Mouse (Mus musculus): ENCODE results near the gene Acer1. TPM values are rescaled to one million over a fixed set of nuclear protein-coding genes. Genes with fewer than 3 reads are reported as not detected.
A peak's percentile ranks its signal among the peaks of the same experiment; 100 is the strongest.

The Acer1 gene
- polyA plus RNA-seq, 1 experiment from 2014 or later = not detected

DNA sequence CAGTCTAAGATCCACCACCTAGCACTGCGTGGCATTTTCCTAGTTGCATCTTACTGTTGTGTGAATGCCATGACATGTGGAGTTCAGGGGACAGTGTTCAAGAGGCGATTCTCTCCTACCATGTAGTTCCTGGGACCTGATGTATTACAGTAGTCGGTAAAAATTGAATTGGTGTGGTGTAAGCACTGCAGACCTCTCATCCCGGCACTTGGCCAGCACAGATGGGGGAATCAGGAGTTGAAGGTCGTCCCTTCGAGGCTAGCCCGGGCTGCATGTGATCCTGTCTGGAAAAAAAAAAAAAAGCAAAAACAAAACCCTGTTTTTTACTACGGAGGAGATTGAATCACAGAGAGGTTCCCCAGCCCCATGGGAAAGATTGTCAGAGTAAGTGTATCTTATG is 13.1 kb upstream of the Acer1 start:
- no peak overlapping the region for H3K27ac ChIP-seq (ENCODE audit: low read depth, low read length)
- H3K4me2 ChIP-seq = no peak overlapping the region
- H3K36me3 ChIP-seq (ENCODE audit: control insufficient read depth, insufficient read depth, low read length) = peaks cover 25% of the 10 kb centered on the region
- no peak for ATAC-seq (replicated peaks; ENCODE audit: insufficient number of reproducible peaks, low FRiP score, low TSS enrichment)
- no peaks in the 10 kb centered on the region for H3K9me3 ChIP-seq (replicated peaks; ENCODE audit: control insufficient read depth, low read length)
- no peak overlapping the region for H3K9ac ChIP-seq (ENCODE audit: low read depth, low read length)
- H3K27me3 ChIP-seq (ENCODE audit: control insufficient read depth, insufficient read depth, low read length) = no peaks in the 10 kb centered on the region
- 86% methylated on average over 8 of the region's 8 CpGs for WGBS (ENCODE audit: insufficient replicate concordance)
- no peak overlapping the region for H3K4me3 ChIP-seq (ENCODE audit: low read depth, low read length)
- H3K4me1 ChIP-seq (ENCODE audit: control insufficient read depth, insufficient read depth, low read length) = peaks cover 12% of the 10 kb centered on the region

DNA sequence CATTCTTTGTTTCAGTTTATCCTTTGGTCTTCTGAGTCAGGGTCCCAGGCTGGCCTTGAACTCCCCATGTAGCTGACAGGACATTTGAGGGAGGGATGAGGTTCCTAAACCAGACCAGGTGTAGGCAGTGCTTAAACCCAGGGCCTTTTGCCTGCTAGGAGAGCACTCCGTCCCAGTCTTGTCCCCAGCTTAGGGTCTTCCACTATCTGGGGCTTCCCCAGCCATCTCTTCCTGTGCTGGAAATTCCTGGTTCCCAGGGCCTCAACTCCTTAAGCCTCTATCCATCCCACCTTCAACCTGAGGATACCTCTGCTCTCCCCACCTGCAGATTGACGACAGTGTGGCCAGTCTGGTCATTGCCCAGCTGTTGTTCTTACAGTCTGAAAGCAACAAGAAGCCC is 9.0 kb upstream of the Acer1 start:
- H3K27ac ChIP-seq (ENCODE audit: low read depth, low read length) = no peak overlapping the region
- peak overlapping the region; percentile 91 for H3K4me2 ChIP-seq
- peaks cover 4% of the 10 kb centered on the region for H3K4me1 ChIP-seq (ENCODE audit: control insufficient read depth, insufficient read depth, low read length)
- H3K9me3 ChIP-seq (replicated peaks; ENCODE audit: control insufficient read depth, low read length) = no peaks in the 10 kb centered on the region
- peak overlapping the region; percentile 94 for H3K9ac ChIP-seq (ENCODE audit: low read depth, low read length)
- peaks cover 20% of the 10 kb centered on the region for H3K36me3 ChIP-seq (ENCODE audit: control insufficient read depth, insufficient read depth, low read length)
- no peak for ATAC-seq (replicated peaks; ENCODE audit: insufficient number of reproducible peaks, low FRiP score, low TSS enrichment)
- WGBS (ENCODE audit: insufficient replicate concordance) = 64% methylated on average over 2 of the region's 2 CpGs
- H3K27me3 ChIP-seq (ENCODE audit: control insufficient read depth, insufficient read depth, low read length) = no peaks in the 10 kb centered on the region
- peak overlapping the region; percentile 85 for H3K4me3 ChIP-seq (ENCODE audit: low read depth, low read length)

DNA sequence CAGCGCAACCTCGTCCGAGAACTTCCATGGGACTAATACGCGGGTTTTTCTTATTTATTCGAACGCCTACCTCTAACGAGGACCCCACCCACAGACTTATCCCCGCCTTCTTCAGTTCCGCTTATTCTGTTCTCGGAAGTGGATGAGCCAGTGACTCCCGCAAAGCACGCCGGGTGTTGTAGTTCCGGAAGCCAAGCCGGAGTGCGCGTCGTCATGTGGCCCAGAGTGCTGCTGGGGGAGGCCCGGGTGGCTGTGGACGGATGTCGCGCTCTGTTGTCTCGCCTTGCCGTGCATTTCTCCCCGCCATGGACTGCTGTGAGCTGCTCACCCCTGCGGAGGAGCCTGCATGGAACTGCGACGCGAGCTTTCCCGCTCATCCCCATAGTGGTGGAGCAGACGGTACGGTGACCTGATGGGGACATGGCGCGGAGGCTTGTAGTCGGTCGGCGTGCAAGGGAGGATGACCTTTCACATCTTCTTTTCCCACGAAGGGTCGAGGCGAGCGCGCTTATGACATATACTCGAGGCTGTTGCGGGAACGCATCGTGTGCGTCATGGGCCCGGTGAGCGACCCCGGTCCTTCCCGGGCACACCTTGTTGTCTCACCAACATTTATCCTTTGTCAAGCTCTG is 8.3 kb upstream of the Acer1 start, which contains the start of gene Clpp:
TSS of gene Clpp (plus strand) at position 191 of the 632 bp plus-strand sequence.
- peak; percentile 89 for ATAC-seq (replicated peaks; ENCODE audit: insufficient number of reproducible peaks, low FRiP score, low TSS enrichment)
- H3K36me3 ChIP-seq (ENCODE audit: control insufficient read depth, insufficient read depth, low read length) = peaks cover 18% of the 10 kb centered on the region
- peak within 1 kb of the TSS; percentile 94 for H3K9ac ChIP-seq (ENCODE audit: low read depth, low read length)
- H3K27me3 ChIP-seq (ENCODE audit: control insufficient read depth, insufficient read depth, low read length) = no peaks in the 10 kb centered on the region
- under 1% methylated on average over 52 of the region's 52 CpGs for WGBS (ENCODE audit: insufficient replicate concordance)
- peak within 1 kb of the TSS; percentile 46; the same call in 1 of the 2 replicates for H3K27ac ChIP-seq (ENCODE audit: low read depth, low read length)
- peak within 1 kb of the TSS; percentile 91 for H3K4me2 ChIP-seq
- H3K4me1 ChIP-seq (ENCODE audit: control insufficient read depth, insufficient read depth, low read length) = peaks cover 4% of the 10 kb centered on the region
- H3K4me3 ChIP-seq (ENCODE audit: low read depth, low read length) = peak within 1 kb of the TSS; percentile 85
- no peaks in the 10 kb centered on the region for H3K9me3 ChIP-seq (replicated peaks; ENCODE audit: control insufficient read depth, low read length)

DNA sequence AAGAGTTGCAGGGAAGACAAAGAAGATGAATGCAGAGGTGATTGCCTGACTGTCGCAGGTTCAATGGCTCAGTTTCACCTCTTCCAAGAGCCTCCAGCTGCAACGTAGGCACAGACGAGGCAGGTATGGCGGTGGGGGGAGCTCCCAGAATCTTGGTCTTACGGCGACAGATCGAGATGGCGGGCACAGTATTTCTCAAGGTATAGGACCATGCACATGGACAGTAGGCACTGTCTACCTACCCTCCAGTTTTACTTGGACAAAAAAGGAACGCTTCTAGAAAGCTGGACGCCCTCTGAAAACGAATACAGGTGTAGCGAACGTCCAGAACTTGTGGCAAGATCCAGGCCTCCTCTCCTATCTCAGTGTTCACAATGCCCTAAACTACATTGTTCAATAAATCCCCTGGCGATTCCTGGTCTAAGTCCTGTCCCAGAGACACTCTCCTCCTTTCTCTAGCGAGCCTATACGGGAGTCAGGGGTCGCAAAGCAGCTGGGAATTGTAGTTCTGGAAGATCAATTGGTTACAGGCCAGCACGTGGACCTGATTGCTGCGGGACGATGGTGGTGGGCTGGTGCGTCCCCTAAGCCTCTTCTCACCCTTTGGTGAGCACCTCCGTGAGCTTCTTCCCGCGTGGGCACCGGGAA is 7.7 kb upstream of the Acer1 start:
- H3K4me3 ChIP-seq (ENCODE audit: low read depth, low read length) = peak overlapping the region; percentile 85
- H3K9me3 ChIP-seq (replicated peaks; ENCODE audit: control insufficient read depth, low read length) = no peaks in the 10 kb centered on the region
- H3K9ac ChIP-seq (ENCODE audit: low read depth, low read length) = peak overlapping the region; percentile 94
- H3K4me2 ChIP-seq = peak overlapping the region; percentile 91
- H3K27ac ChIP-seq (ENCODE audit: low read depth, low read length) = peak overlapping the region; percentile 46; the same call in 1 of the 2 replicates
- H3K36me3 ChIP-seq (ENCODE audit: control insufficient read depth, insufficient read depth, low read length) = peaks cover 18% of the 10 kb centered on the region
- peak; percentile 85 for ATAC-seq (replicated peaks; ENCODE audit: insufficient number of reproducible peaks, low FRiP score, low TSS enrichment)
- no peaks in the 10 kb centered on the region for H3K27me3 ChIP-seq (ENCODE audit: control insufficient read depth, insufficient read depth, low read length)
- H3K4me1 ChIP-seq (ENCODE audit: control insufficient read depth, insufficient read depth, low read length) = peaks cover 4% of the 10 kb centered on the region
- WGBS (ENCODE audit: insufficient replicate concordance) = 5% methylated on average over 25 of the region's 25 CpGs

DNA sequence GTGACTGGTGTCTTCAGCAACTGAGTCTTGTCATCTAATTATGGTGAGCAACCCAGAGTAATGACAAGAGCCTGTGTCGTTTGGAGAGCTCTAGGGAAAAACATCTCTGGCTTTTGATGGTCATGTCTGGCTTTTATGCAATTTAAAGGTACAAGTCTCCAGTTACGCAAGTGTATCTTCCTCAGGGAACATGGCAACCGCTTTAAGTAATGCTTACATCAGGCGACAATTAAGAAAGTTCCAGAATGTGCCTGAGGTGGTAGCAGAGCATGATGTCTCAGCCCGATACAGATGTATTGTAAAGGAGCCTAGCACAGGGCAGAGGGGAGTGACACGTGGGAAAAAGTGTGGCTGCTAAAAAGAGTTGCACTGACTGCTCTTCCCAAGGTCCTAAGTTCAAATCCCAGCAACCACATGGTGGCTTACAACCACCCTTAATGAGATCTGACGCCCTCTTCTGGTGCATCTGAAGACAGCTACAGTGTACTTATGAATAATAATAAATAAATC is 7.0 kb upstream of the Acer1 start:
- Histone ChIP-seq H3K4me2 (peak overlapping the region; percentile 91), H3K9me3 (replicated peaks; ENCODE audit: control insufficient read depth, low read length) (no peaks in the 10 kb centered on the region), H3K27me3 (ENCODE audit: control insufficient read depth, insufficient read depth, low read length) (no peaks in the 10 kb centered on the region), H3K4me1 (ENCODE audit: control insufficient read depth, insufficient read depth, low read length) (peaks cover 4% of the 10 kb centered on the region), H3K27ac (ENCODE audit: low read depth, low read length) (no peak overlapping the region), H3K4me3 (ENCODE audit: low read depth, low read length) (peak overlapping the region; percentile 85; the same call in 1 of the 2 replicates), H3K9ac (ENCODE audit: low read depth, low read length) (peak overlapping the region; percentile 94; the same call in 1 of the 2 replicates), H3K36me3 (ENCODE audit: control insufficient read depth, insufficient read depth, low read length) (peaks cover 15% of the 10 kb centered on the region)
- ATAC-seq (replicated peaks; ENCODE audit: insufficient number of reproducible peaks, low FRiP score, low TSS enrichment) = no peak
- WGBS (ENCODE audit: insufficient replicate concordance) = 68% methylated on average over 7 of the region's 7 CpGs

- Histone ChIP-seq H3K4me2 (no peak overlapping the region), H3K4me3 (ENCODE audit: low read depth, low read length) (no peak overlapping the region)
- WGBS (ENCODE audit: insufficient replicate concordance) = 85% methylated on average over 7 of the region's 7 CpGs
Observed at GRCm38 (mm10) chr17:56988441-56988840, 6.5 kb upstream of the Acer1 start.

DNA sequence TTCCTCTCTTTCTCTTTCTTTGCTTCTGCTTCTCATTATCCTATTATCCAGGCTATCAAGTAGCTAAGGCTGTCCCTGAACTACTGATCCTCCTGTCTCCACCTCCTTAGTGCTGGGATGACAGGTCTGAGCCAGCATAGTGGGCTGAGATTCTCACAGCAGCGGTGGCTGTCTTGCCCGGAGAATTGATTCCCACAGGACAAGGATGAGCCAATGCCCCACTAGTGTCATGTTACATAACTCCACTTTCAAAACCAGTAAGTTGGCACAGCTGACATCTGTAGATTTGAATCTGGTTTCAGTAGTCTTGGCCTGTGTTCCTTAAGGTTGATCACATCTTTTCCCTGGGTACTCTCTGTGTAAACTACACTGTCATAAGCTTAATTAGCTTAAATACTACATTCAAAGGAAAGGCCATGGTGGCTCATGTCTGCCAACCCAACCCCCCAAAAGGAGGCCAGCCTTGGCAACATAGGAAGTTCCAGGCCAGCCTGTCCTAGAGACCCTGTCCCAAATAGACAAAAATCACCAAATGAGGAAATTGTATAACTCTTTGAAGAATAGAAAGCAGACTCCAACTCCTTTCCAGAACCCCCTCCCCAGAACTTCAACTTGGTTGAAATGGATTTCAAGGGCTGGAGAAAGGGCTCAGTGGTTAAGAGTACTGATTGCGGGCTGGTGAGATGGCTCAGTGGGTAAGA is 4.3 kb upstream of the Acer1 start:
- Histone ChIP-seq H3K9me3 (replicated peaks; ENCODE audit: control insufficient read depth, low read length) (no peaks in the 10 kb centered on the region), H3K27ac (ENCODE audit: low read depth, low read length) (no peak overlapping the region), H3K4me1 (ENCODE audit: control insufficient read depth, insufficient read depth, low read length) (peaks cover 4% of the 10 kb centered on the region), H3K4me2 (no peak overlapping the region), H3K4me3 (ENCODE audit: low read depth, low read length) (no peak overlapping the region), H3K36me3 (ENCODE audit: control insufficient read depth, insufficient read depth, low read length) (no peaks in the 10 kb centered on the region), H3K9ac (ENCODE audit: low read depth, low read length) (no peak overlapping the region), H3K27me3 (ENCODE audit: control insufficient read depth, insufficient read depth, low read length) (no peaks in the 10 kb centered on the region)
- no peak for ATAC-seq (replicated peaks; ENCODE audit: insufficient number of reproducible peaks, low FRiP score, low TSS enrichment)
- WGBS (ENCODE audit: insufficient replicate concordance) = 78% methylated on average over 3 of the region's 3 CpGs

More at GRCm38 (mm10) chr17:56988441-56988840, 6.5 kb upstream of the Acer1 start:
- no peaks in the 10 kb centered on the region for H3K9me3 ChIP-seq (replicated peaks; ENCODE audit: control insufficient read depth, low read length)
- no peaks in the 10 kb centered on the region for H3K27me3 ChIP-seq (ENCODE audit: control insufficient read depth, insufficient read depth, low read length)
- H3K36me3 ChIP-seq (ENCODE audit: control insufficient read depth, insufficient read depth, low read length) = peaks cover 10% of the 10 kb centered on the region
- peaks cover 4% of the 10 kb centered on the region for H3K4me1 ChIP-seq (ENCODE audit: control insufficient read depth, insufficient read depth, low read length)
- no peak overlapping the region for H3K9ac ChIP-seq (ENCODE audit: low read depth, low read length)
- H3K27ac ChIP-seq (ENCODE audit: low read depth, low read length) = no peak overlapping the region
- ATAC-seq (replicated peaks; ENCODE audit: insufficient number of reproducible peaks, low FRiP score, low TSS enrichment) = no peak

DNA sequence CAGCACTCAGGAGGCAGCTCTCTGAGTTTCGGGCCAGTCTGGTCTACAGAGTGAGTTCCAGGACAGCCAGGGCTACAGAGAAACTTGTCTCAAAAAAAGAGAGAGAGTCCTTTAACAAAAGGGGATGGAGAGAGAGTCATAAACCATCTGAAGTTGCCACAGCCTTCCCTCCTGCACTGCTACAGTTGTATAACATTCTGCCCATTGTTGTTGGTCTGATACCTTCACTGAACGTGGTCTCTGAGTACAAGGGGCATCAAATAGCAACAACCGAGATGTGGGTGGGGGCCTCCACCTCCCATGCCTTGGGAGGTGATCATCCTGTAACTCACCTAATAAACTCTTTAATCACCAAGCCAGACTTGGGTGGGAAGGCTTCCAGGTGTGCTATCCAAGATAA is 3.7 kb upstream of the Acer1 start:
- no peak overlapping the region for H3K4me2 ChIP-seq
- H3K9me3 ChIP-seq (replicated peaks; ENCODE audit: control insufficient read depth, low read length) = no peaks in the 10 kb centered on the region
- no peak overlapping the region for H3K4me3 ChIP-seq (ENCODE audit: low read depth, low read length)
- no peak overlapping the region for H3K9ac ChIP-seq (ENCODE audit: low read depth, low read length)
- no peaks in the 10 kb centered on the region for H3K27me3 ChIP-seq (ENCODE audit: control insufficient read depth, insufficient read depth, low read length)
- 65% methylated on average over 3 of the region's 3 CpGs for WGBS (ENCODE audit: insufficient replicate concordance)
- no peaks in the 10 kb centered on the region for H3K36me3 ChIP-seq (ENCODE audit: control insufficient read depth, insufficient read depth, low read length)
- no peaks in the 10 kb centered on the region for H3K4me1 ChIP-seq (ENCODE audit: control insufficient read depth, insufficient read depth, low read length)
- no peak overlapping the region for H3K27ac ChIP-seq (ENCODE audit: low read depth, low read length)
- ATAC-seq (replicated peaks; ENCODE audit: insufficient number of reproducible peaks, low FRiP score, low TSS enrichment) = no peak
